Mouse (Mus musculus) spleen, adult 2 months (tissue): ENCODE measurements around the gene Kcng1.

ENCODE experiments used
- CTCF ChIP-seq: fragments of 200-500 bp; IDR thresholded peaks from 2 replicates; pipeline ENCODE4 v1.5.1; 2011; ENCODE audit warnings: mild to moderate bottlenecking, inconsistent platforms; ENCODE audit not compliant: insufficient read depth, insufficient read length, insufficient replicate concordance; ENCODE audit errors: extremely low read depth
- POLR2A ChIP-seq: fragments of 200-500 bp; IDR thresholded peaks from 2 replicates; pipeline ENCODE4 v1.6.1; 2011; ENCODE audit warnings: low read depth, low read length, inconsistent platforms

DNA sequence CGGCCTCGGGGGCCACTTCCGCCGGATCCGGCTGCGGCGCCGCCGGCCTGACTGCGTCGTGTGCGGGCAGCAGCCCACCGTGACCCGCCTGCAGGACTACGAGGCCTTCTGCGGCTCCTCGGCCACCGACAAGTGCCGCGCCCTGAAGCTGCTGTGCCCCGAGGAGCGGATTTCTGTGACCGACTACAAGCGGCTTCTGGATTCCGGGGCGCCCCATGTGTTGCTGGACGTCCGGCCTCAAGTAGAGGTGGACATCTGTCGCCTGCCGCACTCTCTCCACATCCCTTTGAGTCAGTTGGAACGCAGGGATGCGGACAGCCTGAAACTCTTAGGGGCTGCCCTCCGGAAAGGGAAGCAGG lies 50.1 kb downstream of the Kcng1 start:
- TF ChIP-seq CTCF (no peak), POLR2A (no peak)
